Mouse (Mus musculus): ENCODE results near the gene Mettl7a3. TPM values are rescaled to one million over a fixed set of nuclear protein-coding genes. Genes with fewer than 3 reads are reported as not detected.
"Not testable (repeated sequence)": the region's sequence is repeated elsewhere in the genome, so short reads cannot be mapped to it uniquely, and the experiment has no call there.

Mettl7a3 gene
- polyA plus RNA-seq, 1 experiment from 2014 or later, result not detected

DNA sequence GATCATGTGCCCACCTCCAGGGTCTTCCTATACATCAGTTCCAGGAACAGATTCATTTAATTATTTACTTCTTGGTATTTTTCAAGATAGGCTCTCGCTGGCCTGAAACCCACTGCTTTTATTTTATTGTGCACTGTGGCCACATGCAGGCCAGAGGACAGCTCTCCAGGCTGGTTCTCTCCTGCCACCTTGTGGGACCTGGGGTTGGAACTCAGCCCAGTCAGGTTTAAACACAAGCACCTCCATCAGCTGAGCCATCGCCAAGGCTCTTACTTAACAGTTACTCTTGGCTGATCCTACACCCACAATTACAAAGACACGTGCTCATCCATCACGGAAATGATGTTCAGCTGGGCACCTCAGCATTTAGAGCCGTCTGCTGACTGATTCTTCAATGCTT lies 13.6 kb upstream of the Mettl7a3 start:
- H3K27ac ChIP-seq (ENCODE audit: low read depth, low read length), result no peak overlapping the region
- no peak overlapping the region for H3K9ac ChIP-seq (ENCODE audit: low read length)
- 60% methylated on average over 5 of the region's 5 CpGs for WGBS

DNA sequence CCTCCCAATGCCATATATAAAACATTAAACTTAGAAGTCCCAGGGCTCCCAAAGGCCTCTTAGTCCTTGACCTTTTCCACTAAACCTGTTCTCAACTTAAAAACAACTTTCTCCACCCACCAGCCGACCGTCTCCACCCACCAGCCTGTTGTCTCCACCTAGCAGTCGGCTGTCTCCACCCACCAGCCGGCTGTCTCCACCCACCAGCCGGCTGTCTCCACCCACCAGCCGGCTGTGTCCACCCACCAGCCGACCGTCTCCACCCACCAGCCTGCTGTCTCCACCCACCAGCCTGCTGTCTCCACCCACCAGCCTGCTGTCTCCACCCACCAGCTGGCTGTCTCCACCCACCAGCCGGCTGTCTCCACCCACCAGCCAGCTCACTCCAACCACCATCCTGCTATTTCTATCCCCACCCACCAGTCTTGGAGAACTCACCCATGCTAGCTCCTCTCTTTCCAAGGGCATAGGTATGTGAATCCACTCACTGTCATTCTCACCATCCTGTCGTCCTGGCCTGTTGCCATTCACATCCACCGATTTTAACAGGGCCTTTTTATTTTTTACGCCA lies 10.6 kb upstream of the Mettl7a3 start:
- no peak for ATAC-seq (ENCODE audit: insufficient read depth, low FRiP score, low TSS enrichment)
- H3K4me3 ChIP-seq (ENCODE audit: low read depth, low read length), result no peak overlapping the region
- H3K4me2 ChIP-seq (ENCODE audit: low read depth), result no peak overlapping the region
- H3K4me1 ChIP-seq (ENCODE audit: control insufficient read depth, insufficient read depth, low read length), result no peaks in the 10 kb centered on the region
- H3K9ac ChIP-seq (ENCODE audit: low read length), result no peak overlapping the region
- no peak for DNase-seq (ENCODE audit: low spot score)
- no peaks in the 10 kb centered on the region for H3K27me3 ChIP-seq (ENCODE audit: control insufficient read depth, insufficient read depth, low read length)
- no peaks in the 10 kb centered on the region for H3K9me3 ChIP-seq (ENCODE audit: control insufficient read depth, low read length)
- no peaks in the 10 kb centered on the region for H3K36me3 ChIP-seq (ENCODE audit: control insufficient read depth, insufficient read depth, low read length)
- 76% methylated on average over 12 of the region's 12 CpGs for WGBS
- H3K27ac ChIP-seq (ENCODE audit: low read depth, low read length), result no peak overlapping the region

More for the DNA sequence above, 13.6 kb upstream of the Mettl7a3 start:
- DNase-seq (ENCODE audit: low spot score) (peak; percentile 16), ATAC-seq (ENCODE audit: insufficient read depth, low FRiP score, low TSS enrichment) (no peak)
- Histone ChIP-seq H3K4me3 (ENCODE audit: low read depth, low read length) (no peak overlapping the region), H3K27me3 (ENCODE audit: control insufficient read depth, insufficient read depth, low read length) (no peaks in the 10 kb centered on the region), H3K4me2 (ENCODE audit: low read depth) (no peak overlapping the region), H3K36me3 (ENCODE audit: control insufficient read depth, insufficient read depth, low read length) (no peaks in the 10 kb centered on the region), H3K9me3 (ENCODE audit: control insufficient read depth, low read length) (no peaks in the 10 kb centered on the region), H3K4me1 (ENCODE audit: control insufficient read depth, insufficient read depth, low read length) (no peaks in the 10 kb centered on the region)

DNA sequence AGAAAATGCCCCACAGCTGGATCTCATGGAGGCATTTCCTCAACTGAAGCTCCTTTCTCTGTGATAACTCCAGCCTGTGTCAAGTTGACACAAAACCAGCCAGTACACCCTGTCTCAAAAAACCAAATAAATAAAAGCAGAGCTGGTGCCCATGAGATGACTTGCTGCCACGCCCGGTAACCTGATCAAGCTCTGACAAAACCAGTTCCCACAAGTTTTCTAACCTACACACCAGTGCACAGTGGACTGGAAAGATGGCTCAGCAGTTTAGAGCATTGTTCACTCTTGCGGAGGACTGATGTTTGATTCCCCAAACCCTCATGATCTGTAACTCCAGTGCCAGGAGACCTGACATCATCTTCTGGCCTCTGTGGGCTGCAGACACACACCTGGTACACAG lies 9.5 kb upstream of the Mettl7a3 start:
- DNase-seq (ENCODE audit: low spot score) (no peak), ATAC-seq (ENCODE audit: insufficient read depth, low FRiP score, low TSS enrichment) (no peak)
- Histone ChIP-seq H3K4me1 (ENCODE audit: control insufficient read depth, insufficient read depth, low read length) (no peaks in the 10 kb centered on the region), H3K27ac (ENCODE audit: low read depth, low read length) (no peak overlapping the region), H3K9ac (ENCODE audit: low read length) (no peak overlapping the region), H3K36me3 (ENCODE audit: control insufficient read depth, insufficient read depth, low read length) (no peaks in the 10 kb centered on the region), H3K27me3 (ENCODE audit: control insufficient read depth, insufficient read depth, low read length) (no peaks in the 10 kb centered on the region), H3K9me3 (ENCODE audit: control insufficient read depth, low read length) (no peaks in the 10 kb centered on the region), H3K4me2 (ENCODE audit: low read depth) (no peak overlapping the region), H3K4me3 (ENCODE audit: low read depth, low read length) (no peak overlapping the region)
- 93% methylated on average over 3 of the region's 3 CpGs for WGBS

DNA sequence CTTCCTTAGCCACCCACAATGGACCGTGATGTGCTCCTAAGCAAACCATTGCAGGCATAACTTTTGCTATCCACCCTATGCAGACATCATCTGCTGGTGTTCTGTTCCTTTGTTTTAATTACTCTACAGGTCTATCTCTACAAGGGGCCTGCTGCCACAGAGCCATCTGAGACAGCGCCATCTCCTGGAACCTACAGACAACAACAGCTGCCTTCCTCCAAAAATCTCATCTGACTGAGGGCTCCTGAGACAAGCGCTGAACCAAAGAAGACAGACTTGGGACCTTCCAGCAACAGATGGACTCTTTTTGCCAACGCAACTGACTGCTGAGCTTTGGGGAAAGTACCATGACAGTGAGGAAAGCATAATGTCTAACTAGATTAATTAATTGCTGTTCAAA lies 6.6 kb upstream of the Mettl7a3 start:
- not testable (repeated sequence) for H3K4me3 ChIP-seq (ENCODE audit: low read depth, low read length); H3K36me3 ChIP-seq (ENCODE audit: control insufficient read depth, insufficient read depth, low read length); ATAC-seq (ENCODE audit: insufficient read depth, low FRiP score, low TSS enrichment); H3K27me3 ChIP-seq (ENCODE audit: control insufficient read depth, insufficient read depth, low read length); H3K4me1 ChIP-seq (ENCODE audit: control insufficient read depth, insufficient read depth, low read length); H3K4me2 ChIP-seq (ENCODE audit: low read depth); H3K9me3 ChIP-seq (ENCODE audit: control insufficient read depth, low read length); H3K27ac ChIP-seq (ENCODE audit: low read depth, low read length); H3K9ac ChIP-seq (ENCODE audit: low read length); DNase-seq (ENCODE audit: low spot score)
- 66% methylated on average over 3 of the region's 4 CpGs for WGBS

DNA sequence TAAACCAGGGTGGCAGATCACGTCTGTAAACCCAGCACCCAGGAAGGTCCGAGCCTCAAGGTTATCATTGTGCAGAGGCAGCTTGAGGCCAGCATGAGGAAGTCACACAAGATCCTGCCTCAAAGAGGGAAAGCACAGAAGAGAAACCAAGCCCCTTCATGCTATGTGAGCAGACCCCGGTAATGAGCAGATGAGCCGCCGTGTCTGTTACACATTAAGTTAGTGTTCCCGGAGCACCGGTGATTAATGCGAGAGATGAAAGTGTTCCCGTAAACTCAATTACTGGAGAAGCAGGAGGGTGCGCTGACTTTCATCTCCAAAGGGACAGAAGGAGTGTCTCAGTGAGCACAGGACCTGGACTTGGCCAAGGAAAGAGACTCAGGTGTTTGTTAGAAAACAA lies 5.4 kb upstream of the Mettl7a3 start:
- not testable (repeated sequence) for H3K4me3 ChIP-seq (ENCODE audit: low read depth, low read length); H3K9me3 ChIP-seq (ENCODE audit: control insufficient read depth, low read length); ATAC-seq (ENCODE audit: insufficient read depth, low FRiP score, low TSS enrichment); H3K4me1 ChIP-seq (ENCODE audit: control insufficient read depth, insufficient read depth, low read length); H3K4me2 ChIP-seq (ENCODE audit: low read depth); H3K36me3 ChIP-seq (ENCODE audit: control insufficient read depth, insufficient read depth, low read length); H3K9ac ChIP-seq (ENCODE audit: low read length); H3K27me3 ChIP-seq (ENCODE audit: control insufficient read depth, insufficient read depth, low read length); H3K27ac ChIP-seq (ENCODE audit: low read depth, low read length); DNase-seq (ENCODE audit: low spot score)
- WGBS, result 56% methylated on average over 10 of the region's 10 CpGs

DNA sequence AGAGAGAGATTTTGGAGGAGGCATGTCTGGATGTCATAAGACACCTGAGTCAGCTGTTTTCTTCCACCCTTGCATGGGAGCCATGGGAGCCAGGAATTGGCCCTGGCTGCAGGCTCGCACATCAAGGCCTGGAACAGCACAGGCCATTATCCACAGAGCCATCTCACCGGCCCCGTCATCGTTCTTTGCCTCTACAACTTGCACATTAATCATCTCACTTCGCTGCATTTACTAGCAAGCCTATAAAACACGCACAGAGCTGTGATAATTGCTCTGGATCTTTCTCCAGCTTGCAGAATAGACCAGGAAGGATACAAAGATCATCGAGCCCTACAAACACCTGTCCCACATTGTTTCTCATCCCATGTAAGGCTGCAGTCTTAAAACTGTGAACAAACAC lies 4.0 kb upstream of the Mettl7a3 start:
- no peak for ATAC-seq (ENCODE audit: insufficient read depth, low FRiP score, low TSS enrichment)
- H3K4me3 ChIP-seq (ENCODE audit: low read depth, low read length), result no peak overlapping the region
- H3K36me3 ChIP-seq (ENCODE audit: control insufficient read depth, insufficient read depth, low read length), result no peaks in the 10 kb centered on the region
- no peak for DNase-seq (ENCODE audit: low spot score)
- H3K27me3 ChIP-seq (ENCODE audit: control insufficient read depth, insufficient read depth, low read length), result no peaks in the 10 kb centered on the region
- H3K4me2 ChIP-seq (ENCODE audit: low read depth), result no peak overlapping the region
- H3K27ac ChIP-seq (ENCODE audit: low read depth, low read length), result no peak overlapping the region
- H3K9ac ChIP-seq (ENCODE audit: low read length), result no peak overlapping the region
- WGBS, result 73% methylated on average over 7 of the region's 7 CpGs
- H3K9me3 ChIP-seq (ENCODE audit: control insufficient read depth, low read length), result no peaks in the 10 kb centered on the region
- no peaks in the 10 kb centered on the region for H3K4me1 ChIP-seq (ENCODE audit: control insufficient read depth, insufficient read depth, low read length)

DNA sequence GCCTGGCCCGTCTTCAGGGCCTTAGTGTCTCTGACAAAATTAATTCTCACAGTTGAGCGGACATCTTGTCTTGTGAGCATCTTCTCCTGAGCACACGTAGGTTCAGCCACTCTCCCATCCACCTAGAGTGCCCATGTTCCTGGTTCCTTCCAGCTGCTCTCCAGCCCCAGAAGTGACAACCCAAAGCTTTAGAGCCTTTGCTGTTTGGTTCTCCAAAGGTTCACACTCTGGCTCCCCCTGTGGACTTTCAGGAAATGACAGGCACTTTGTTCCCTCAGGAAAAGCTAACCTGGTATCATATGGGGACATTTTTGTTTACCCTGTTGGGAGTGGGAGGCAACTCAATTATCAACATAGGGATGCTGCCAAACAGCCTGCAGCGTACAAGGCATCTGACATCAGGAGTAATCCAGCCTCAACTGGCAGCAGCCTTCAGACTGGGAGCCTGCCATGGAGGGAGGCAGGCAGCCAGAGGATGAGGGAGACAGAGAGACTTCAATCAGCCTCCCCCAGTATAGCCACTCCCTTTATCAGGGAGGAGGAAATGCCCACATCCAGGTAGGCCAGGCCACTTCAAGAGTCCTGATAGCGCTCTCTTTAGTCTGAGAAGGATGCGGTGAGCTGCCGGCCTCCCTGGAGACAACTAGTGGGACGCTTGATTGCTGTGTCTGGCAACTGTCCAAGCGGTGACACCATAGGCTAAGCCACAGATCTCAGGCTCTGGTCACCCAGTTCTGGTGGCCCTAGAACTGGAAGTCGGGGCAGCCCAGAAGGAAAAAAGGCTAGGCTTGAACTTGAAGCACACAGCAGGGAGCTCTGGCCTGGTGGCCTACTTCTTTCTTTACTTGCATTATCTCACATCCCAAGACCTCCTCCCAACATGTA lies 2.4 kb upstream of the Mettl7a3 start:
- 25% methylated on average over 2 of the region's 10 CpGs for WGBS
- H3K9ac ChIP-seq (ENCODE audit: low read length); H3K27me3 ChIP-seq (ENCODE audit: control insufficient read depth, insufficient read depth, low read length); DNase-seq (ENCODE audit: low spot score); ATAC-seq (ENCODE audit: insufficient read depth, low FRiP score, low TSS enrichment); H3K9me3 ChIP-seq (ENCODE audit: control insufficient read depth, low read length); H3K4me1 ChIP-seq (ENCODE audit: control insufficient read depth, insufficient read depth, low read length); H3K27ac ChIP-seq (ENCODE audit: low read depth, low read length); H3K4me2 ChIP-seq (ENCODE audit: low read depth); H3K36me3 ChIP-seq (ENCODE audit: control insufficient read depth, insufficient read depth, low read length); H3K4me3 ChIP-seq (ENCODE audit: low read depth, low read length): not testable (repeated sequence)

DNA sequence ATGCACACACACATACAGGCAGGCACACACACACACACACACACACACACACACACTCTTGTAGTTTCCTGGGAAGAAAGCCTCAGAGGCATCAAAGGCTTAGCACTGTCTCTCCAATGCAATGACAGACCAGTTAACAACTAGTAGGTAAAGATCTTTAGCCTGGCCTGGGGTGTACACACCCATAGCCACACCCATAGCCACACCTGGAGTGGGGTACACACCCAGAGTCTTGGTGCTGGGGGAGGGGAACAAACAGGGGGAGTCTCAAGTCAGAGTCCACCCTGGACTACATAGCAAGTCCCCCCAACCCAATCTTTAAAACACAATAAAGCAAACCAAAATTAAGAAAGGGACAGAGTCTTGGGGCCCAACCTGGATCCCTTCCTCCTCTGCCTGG lies 2.6 kb downstream of the Mettl7a3 start:
- not testable (repeated sequence) for H3K4me3 ChIP-seq (ENCODE audit: low read depth, low read length); H3K4me2 ChIP-seq (ENCODE audit: low read depth); H3K27me3 ChIP-seq (ENCODE audit: control insufficient read depth, insufficient read depth, low read length); DNase-seq (ENCODE audit: low spot score); H3K27ac ChIP-seq (ENCODE audit: low read depth, low read length); ATAC-seq (ENCODE audit: insufficient read depth, low FRiP score, low TSS enrichment); H3K36me3 ChIP-seq (ENCODE audit: control insufficient read depth, insufficient read depth, low read length); H3K9me3 ChIP-seq (ENCODE audit: control insufficient read depth, low read length); H3K4me1 ChIP-seq (ENCODE audit: control insufficient read depth, insufficient read depth, low read length); H3K9ac ChIP-seq (ENCODE audit: low read length)

DNA sequence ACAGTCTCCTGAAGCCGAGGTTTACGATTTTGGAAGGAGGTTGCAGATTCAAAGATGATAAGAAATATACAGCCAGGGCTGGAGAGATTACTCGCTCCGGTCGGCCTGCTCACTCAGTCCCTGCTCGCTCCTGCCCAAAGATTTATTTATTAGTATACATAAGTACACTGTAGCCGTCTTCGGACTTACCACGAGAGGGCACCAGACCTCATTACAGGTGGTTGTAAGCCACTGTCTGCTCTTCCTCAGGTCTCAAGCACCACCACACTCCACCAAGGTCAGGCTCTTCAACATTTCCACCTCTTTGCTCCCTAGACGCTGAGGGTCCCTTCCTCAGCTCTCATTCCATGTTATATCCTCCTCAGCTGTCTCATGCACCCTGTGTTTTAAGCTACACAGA lies 3.1 kb downstream of the Mettl7a3 start:
- DNase-seq (ENCODE audit: low spot score); H3K27me3 ChIP-seq (ENCODE audit: control insufficient read depth, insufficient read depth, low read length); H3K36me3 ChIP-seq (ENCODE audit: control insufficient read depth, insufficient read depth, low read length); H3K9me3 ChIP-seq (ENCODE audit: control insufficient read depth, low read length); H3K4me2 ChIP-seq (ENCODE audit: low read depth); ATAC-seq (ENCODE audit: insufficient read depth, low FRiP score, low TSS enrichment); H3K4me1 ChIP-seq (ENCODE audit: control insufficient read depth, insufficient read depth, low read length); H3K9ac ChIP-seq (ENCODE audit: low read length); H3K27ac ChIP-seq (ENCODE audit: low read depth, low read length); H3K4me3 ChIP-seq (ENCODE audit: low read depth, low read length): not testable (repeated sequence)
- 40% methylated on average over 10 of the region's 10 CpGs for WGBS
